Mouse (Mus musculus): Measurements from ENCODE around the gene Eng.
A peak's percentile ranks its signal among the peaks of the same experiment; 100 is the strongest.

Eng gene

GRCm38 (mm10) chr2:32683701-32684100, 37.3 kb downstream of the Eng start:
- DNase-seq = no peak

GRCm38 (mm10) chr2:32684681-32685428, 38.5 kb downstream of the Eng start:
- DNase-seq = no peak

GRCm38 (mm10) chr2:32685807-32686206, 39.4 kb downstream of the Eng start:
- no peak for DNase-seq

GRCm38 (mm10) chr2:32686640-32687039, 40.2 kb downstream of the Eng start:
- no peak for DNase-seq

- no peak for DNase-seq
These were observed 41.2 kb downstream of the Eng start for GRCm38 (mm10) chr2:32687562-32687961.

GRCm38 (mm10) chr2:32689420-32689819, 43.0 kb downstream of the Eng start:
- peak; percentile 92 for DNase-seq

GRCm38 (mm10) chr2:32691041-32691440, 44.6 kb downstream of the Eng start:
- DNase-seq = no peak

- no peak for DNase-seq
These were observed 46.1 kb downstream of the Eng start for GRCm38 (mm10) chr2:32692496-32692895.

- DNase-seq = no peak
These were observed 46.9 kb downstream of the Eng start for GRCm38 (mm10) chr2:32693282-32693681.

- peak; percentile 95 for DNase-seq
These were observed 47.5 kb downstream of the Eng start for GRCm38 (mm10) chr2:32693823-32694411.

- no peak for DNase-seq
These were observed 48.3 kb downstream of the Eng start for GRCm38 (mm10) chr2:32694691-32695090.

GRCm38 (mm10) chr2:32699680-32700079, 53.3 kb downstream of the Eng start:
- DNase-seq = no peak

- DNase-seq = no peak
These were observed 54.8 kb downstream of the Eng start for GRCm38 (mm10) chr2:32700966-32701743.

- no peak for DNase-seq
These were observed 56.7 kb downstream of the Eng start for GRCm38 (mm10) chr2:32703046-32703445.

- DNase-seq = no peak
These were observed 57.6 kb downstream of the Eng start, which contains the start of gene Fpgs for GRCm38 (mm10) chr2:32704021-32704421. Gene Fpgs, minus strand, starts transcription at chr2:32704145.

- DNase-seq = no peak
These were observed 58.6 kb downstream of the Eng start for GRCm38 (mm10) chr2:32705018-32705417.

- no peak for DNase-seq
These were observed 60.6 kb downstream of the Eng start for GRCm38 (mm10) chr2:32706971-32707370.

GRCm38 (mm10) chr2:32708643-32709042, 62.2 kb downstream of the Eng start:
- DNase-seq = no peak

GRCm38 (mm10) chr2:32709521-32710137, 63.2 kb downstream of the Eng start:
- no peak for DNase-seq

- DNase-seq = no peak
These were observed 64.0 kb downstream of the Eng start for GRCm38 (mm10) chr2:32710425-32710824.

GRCm38 (mm10) chr2:32711301-32712056, 65.1 kb downstream of the Eng start:
- no peak for DNase-seq

GRCm38 (mm10) chr2:32712108-32712551, 65.7 kb downstream of the Eng start:
- DNase-seq = peak; percentile 34

GRCm38 (mm10) chr2:32712586-32712933, 66.2 kb downstream of the Eng start:
- peak; percentile 95 for DNase-seq

Measured in right cerebral cortex, adult 18-20 months (tissue).